Mouse (Mus musculus) fibroblast of lung, adult 2 months (primary cell): Measurements from ENCODE around the gene Tmc4.
A peak's percentile ranks its signal among the peaks of the same experiment; 100 is the strongest.

ENCODE experiments used
- DNase-seq: peaks from one replicate; pipeline ENCODE4 v3.0.0-alpha.2; 2011; ENCODE audit warnings: low read depth

The Tmc4 gene

GRCm38 (mm10) chr7:3630478-3630815 lies 46.9 kb downstream of the Tmc4 start:
- no peak for DNase-seq

GRCm38 (mm10) chr7:3629543-3630477 lies 47.5 kb downstream of the Tmc4 start, which contains the start of the genes Tfpt and Prpf31:
Gene Tfpt, minus strand, starts transcription at chr7:3629929.
Gene Prpf31, plus strand, starts transcription at chr7:3629985.
- peak; percentile 94 for DNase-seq

- no peak for DNase-seq
Observed at GRCm38 (mm10) chr7:3629030-3629429, 48.3 kb downstream of the Tmc4 start.

- peak; percentile 78 for DNase-seq
Observed at GRCm38 (mm10) chr7:3617242-3617995, 59.9 kb downstream of the Tmc4 start, which contains the start of gene Ndufa3. Gene Ndufa3, plus strand, starts transcription at chr7:3617373.

GRCm38 (mm10) chr7:3616389-3617241 lies 60.7 kb downstream of the Tmc4 start:
- no peak for DNase-seq

GRCm38 (mm10) chr7:3616057-3616388 lies 61.3 kb downstream of the Tmc4 start, which contains the start of gene Oscar:
Gene Oscar, minus strand, starts transcription at chr7:3616157.
- DNase-seq: no peak
